Mouse (Mus musculus) liver, postnatal 0 days (tissue): Measurements from ENCODE around the gene Sept11.

Experiments
- CTCF ChIP-seq: sonication (generic); IDR thresholded peaks from 2 replicates; pipeline ENCODE4 v1.5.1; 2016; ENCODE audit warnings: antibody characterized with exemption, low read depth
- EP300 ChIP-seq: IDR thresholded peaks from 2 replicates; pipeline ENCODE4 v1.6.1; 2016; ENCODE audit warnings: antibody characterized with exemption, low read depth, mild to moderate bottlenecking

DNA sequence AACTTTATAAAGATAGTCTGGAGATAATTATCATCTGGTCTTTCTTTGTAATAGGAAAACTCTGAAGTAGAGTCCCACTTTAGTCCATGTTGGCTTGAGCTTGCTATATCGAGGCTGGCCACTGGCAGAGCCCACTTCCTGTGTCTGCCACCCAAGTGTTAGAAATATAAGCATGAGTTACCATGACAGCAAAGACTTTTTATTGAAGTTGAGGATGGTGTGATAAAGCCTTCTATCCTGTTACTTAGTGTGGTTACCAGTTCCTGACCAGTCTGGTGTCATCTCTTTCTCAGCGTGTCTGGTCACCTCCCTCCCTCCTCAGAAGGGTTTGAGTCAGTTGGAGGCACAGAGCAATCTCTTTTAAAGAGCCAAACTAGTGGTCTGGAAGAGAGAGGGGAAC is 16.3 kb downstream of the Sept11 start:
- TF ChIP-seq EP300 (no peak), CTCF (no peak)
